Mouse (Mus musculus) midbrain, embryonic 12.5 days (tissue): ENCODE measurements around the gene Vmn2r106. TPM values are rescaled to one million over a fixed set of nuclear protein-coding genes. Genes with fewer than 3 reads are reported as not detected.

Experiments
- ATAC-seq: fragments of 200-750 bp; cut with Nextera tagmentation; 2 replicates; pipeline ENCODE4 v1.8.0; 2017; ENCODE audit warnings: low read depth, moderate TSS enrichment, moderate library complexity; ENCODE audit not compliant: low FRiP score
- H3K27ac ChIP-seq: fragments of 300-500 bp; sonication (generic); replicated peaks from 2 replicates; pipeline ENCODE4 v1.5.1; 2016; ENCODE audit warnings: mild to moderate bottlenecking
- H3K27me3 ChIP-seq: fragments of 300-500 bp; sonication (generic); 2 replicates; pipeline ENCODE4 v1.6.1; 2016; ENCODE audit warnings: mild to moderate bottlenecking
- H3K36me3 ChIP-seq: fragments of 300-500 bp; sonication (generic); 2 replicates; pipeline ENCODE4 v1.6.1; 2016
- H3K4me1 ChIP-seq: fragments of 300-500 bp; sonication (generic); 2 replicates; pipeline ENCODE4 v1.6.1; 2016
- H3K4me2 ChIP-seq: fragments of 300-500 bp; sonication (generic); replicated peaks from 2 replicates; pipeline ENCODE4 v1.6.1; 2016; ENCODE audit warnings: mild to moderate bottlenecking, moderate library complexity
- H3K4me3 ChIP-seq: fragments of 300-500 bp; sonication (generic); 2 replicates; pipeline ENCODE4 v1.5.1; 2016; ENCODE audit warnings: mild to moderate bottlenecking
- H3K9ac ChIP-seq: fragments of 300-500 bp; sonication (generic); replicated peaks from 2 replicates; pipeline ENCODE4 v1.6.1; 2016; ENCODE audit warnings: mild to moderate bottlenecking, moderate library complexity
- H3K9me3 ChIP-seq: fragments of 300-500 bp; sonication (generic); 2 replicates; pipeline ENCODE4 v1.6.1; 2016; ENCODE audit warnings: mild to moderate bottlenecking
- WGBS: fragments of 180-500 bp; shearing (Covaris S2); methylation state at CpG from one replicate; pipeline ENCODE4 v1.1.7; 2016; 5-methylcytosine and 5-hydroxymethylcytosine counted together
- polyA plus RNA-seq: library from polyadenylated mRNA; unstranded; fragments of >200 nt; fragmentation: Nextera tagmentation; extraction: Ambion mirVana; gene quantifications from 2 replicates; pipeline ENCODE4 v1.2.1, GENCODE M21; 2016

Vmn2r106 gene
- polyA plus RNA-seq, result not detected in 2 replicates

GRCm38 (mm10) chr17:20285453-20285852 is at the start of gene Vmn2r106:
TSS of gene Vmn2r106 (minus strand) at chr17:20285553.
- Histone ChIP-seq H3K4me2 (no peak within 1 kb of the TSS), H3K4me1 (no peaks in the 10 kb centered on the region), H3K27me3 (no peaks in the 10 kb centered on the region), H3K9me3 (no peaks in the 10 kb centered on the region), H3K27ac (no peak within 1 kb of the TSS), H3K4me3 (no peak within 1 kb of the TSS), H3K9ac (no peak within 1 kb of the TSS), H3K36me3 (no peaks in the 10 kb centered on the region)
- 78% methylated on average over 1 of the region's 1 CpGs for WGBS
- ATAC-seq, result no peak

DNA sequence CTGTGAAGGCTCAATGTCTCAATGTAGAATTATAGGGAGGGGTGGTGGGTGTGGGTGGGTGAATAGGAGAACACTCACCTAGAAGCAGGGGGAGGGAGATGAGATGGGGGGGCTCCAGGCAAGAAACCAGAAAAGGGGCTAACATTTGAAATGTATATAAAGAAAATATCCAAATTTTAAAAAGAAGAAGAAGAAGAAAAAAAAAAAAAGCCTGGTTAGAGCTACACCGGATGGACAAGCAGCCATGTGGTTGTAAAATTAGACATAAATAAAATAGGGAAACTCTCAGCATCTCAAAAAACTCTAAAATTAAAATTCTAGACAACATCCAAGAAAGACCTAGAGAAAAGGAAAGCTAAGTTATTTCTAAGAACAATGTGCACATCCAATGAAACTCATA is 20.4 kb upstream of the Vmn2r106 start:
- Histone ChIP-seq H3K36me3 (no peaks in the 10 kb centered on the region), H3K9ac (no peak overlapping the region), H3K4me1 (no peaks in the 10 kb centered on the region), H3K4me3 (no peak overlapping the region), H3K4me2 (no peak overlapping the region), H3K9me3 (peaks cover 9% of the 10 kb centered on the region; the same call in 1 of the 2 replicates), H3K27me3 (no peaks in the 10 kb centered on the region), H3K27ac (no peak overlapping the region)
- 90% methylated on average over 1 of the region's 1 CpGs for WGBS
- no peak for ATAC-seq

DNA sequence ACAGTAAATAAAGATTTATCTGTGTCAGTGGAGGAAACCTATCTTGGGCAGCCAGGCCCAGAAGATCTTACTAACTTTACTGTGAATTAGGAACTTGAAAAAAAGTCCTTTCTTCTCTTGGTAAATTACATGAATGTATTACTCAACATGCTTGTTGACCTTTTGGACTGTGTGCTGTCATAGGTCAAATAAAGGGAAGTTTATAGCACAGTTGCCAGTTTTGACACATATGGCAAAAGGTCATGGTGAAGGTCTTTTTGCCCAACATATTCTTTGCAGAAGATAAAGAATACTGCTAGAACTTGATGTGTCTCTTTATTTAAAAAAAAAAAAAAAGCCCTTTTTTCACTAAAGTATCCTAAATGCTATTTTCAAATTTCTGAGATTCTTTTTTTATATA is 1.6 kb upstream of the Vmn2r106 start:
- Histone ChIP-seq H3K4me3 (no peak overlapping the region), H3K9ac (no peak overlapping the region), H3K27me3 (no peaks in the 10 kb centered on the region), H3K4me2 (no peak overlapping the region), H3K27ac (no peak overlapping the region), H3K9me3 (no peaks in the 10 kb centered on the region), H3K36me3 (no peaks in the 10 kb centered on the region), H3K4me1 (no peaks in the 10 kb centered on the region)
- ATAC-seq, result no peak

- no peak overlapping the region for H3K4me3 ChIP-seq
- no peaks in the 10 kb centered on the region for H3K36me3 ChIP-seq
- H3K4me1 ChIP-seq, result no peaks in the 10 kb centered on the region
- 70% methylated on average over 4 of the region's 4 CpGs for WGBS
- H3K27ac ChIP-seq, result no peak overlapping the region
- no peak overlapping the region for H3K4me2 ChIP-seq
- H3K27me3 ChIP-seq, result no peaks in the 10 kb centered on the region
- H3K9ac ChIP-seq, result no peak overlapping the region
- ATAC-seq, result no peak
- H3K9me3 ChIP-seq, result peaks cover 13% of the 10 kb centered on the region
These were observed 29.8 kb downstream of the Vmn2r106 start for GRCm38 (mm10) chr17:20255522-20255921.

DNA sequence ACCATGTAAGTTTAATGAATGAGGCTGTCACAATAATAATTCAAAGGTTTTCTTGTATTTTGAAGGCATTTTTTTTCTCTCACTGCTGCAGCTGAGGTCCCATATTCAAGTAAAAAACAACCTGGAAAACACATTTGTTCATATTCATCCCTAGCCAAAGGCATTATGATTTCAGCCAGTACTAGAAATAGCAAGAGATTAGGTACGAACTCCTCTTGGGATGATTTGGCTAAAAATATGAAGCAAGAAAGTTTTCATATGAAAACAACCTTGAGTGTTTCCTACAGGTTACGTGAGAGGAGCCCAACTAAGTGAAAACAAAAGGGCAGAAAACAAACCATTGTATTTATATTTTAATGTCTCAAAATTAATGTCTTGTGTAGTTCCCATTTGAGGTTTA is 50.4 kb downstream of the Vmn2r106 start, which contains the start of gene Vmn2r105:
Gene Vmn2r105, minus strand, starts transcription at position 101 of the 400 bp plus-strand sequence.
- H3K27me3 ChIP-seq, result no peaks in the 10 kb centered on the region
- H3K4me1 ChIP-seq, result no peaks in the 10 kb centered on the region
- H3K27ac ChIP-seq, result no peak within 1 kb of the TSS
- H3K9me3 ChIP-seq, result no peaks in the 10 kb centered on the region
- H3K36me3 ChIP-seq, result no peaks in the 10 kb centered on the region
- no peak within 1 kb of the TSS for H3K9ac ChIP-seq
- H3K4me3 ChIP-seq, result no peak within 1 kb of the TSS
- WGBS, result 76% methylated on average over 2 of the region's 2 CpGs
- H3K4me2 ChIP-seq, result no peak within 1 kb of the TSS
- ATAC-seq, result no peak

Other genes with a start within 250 kb of the Vmn2r106 start
- gene Vmn2r104, start 237.2 kb downstream of the Vmn2r106 start, polyA plus RNA-seq, result not detected in 2 replicates
- gene Fpr-rs7, start 171.3 kb downstream of the Vmn2r106 start, polyA plus RNA-seq, result not detected in 2 replicates
- gene Fpr-rs6, start 102.5 kb downstream of the Vmn2r106 start, polyA plus RNA-seq, result not detected in 2 replicates
- not detected in 2 replicates for gene Vmn2r105, start 50.5 kb downstream of the Vmn2r106 start, polyA plus RNA-seq
- gene Vmn2r107, start 59.7 kb upstream of the Vmn2r106 start, polyA plus RNA-seq, result not detected in 2 replicates
- gene Vmn1r224, start 128.6 kb upstream of the Vmn2r106 start, polyA plus RNA-seq, result not detected in 2 replicates
- not detected in 2 replicates for gene Vmn2r108, start 195.8 kb upstream of the Vmn2r106 start, polyA plus RNA-seq
- not detected in 2 replicates for gene Vmn1r225, start 212.6 kb upstream of the Vmn2r106 start, polyA plus RNA-seq